Mouse (Mus musculus): ENCODE measurements around the gene Bicc1. TPM values are rescaled to one million over a fixed set of nuclear protein-coding genes. Genes with fewer than 3 reads are reported as not detected.
"Not testable (repeated sequence)": the region's sequence is repeated elsewhere in the genome, so short reads cannot be mapped to it uniquely, and the experiment has no call there.

The Bicc1 gene
- total RNA-seq, 2 experiments from 2014 or later, result 18.6 to 20.6 TPM

DNA sequence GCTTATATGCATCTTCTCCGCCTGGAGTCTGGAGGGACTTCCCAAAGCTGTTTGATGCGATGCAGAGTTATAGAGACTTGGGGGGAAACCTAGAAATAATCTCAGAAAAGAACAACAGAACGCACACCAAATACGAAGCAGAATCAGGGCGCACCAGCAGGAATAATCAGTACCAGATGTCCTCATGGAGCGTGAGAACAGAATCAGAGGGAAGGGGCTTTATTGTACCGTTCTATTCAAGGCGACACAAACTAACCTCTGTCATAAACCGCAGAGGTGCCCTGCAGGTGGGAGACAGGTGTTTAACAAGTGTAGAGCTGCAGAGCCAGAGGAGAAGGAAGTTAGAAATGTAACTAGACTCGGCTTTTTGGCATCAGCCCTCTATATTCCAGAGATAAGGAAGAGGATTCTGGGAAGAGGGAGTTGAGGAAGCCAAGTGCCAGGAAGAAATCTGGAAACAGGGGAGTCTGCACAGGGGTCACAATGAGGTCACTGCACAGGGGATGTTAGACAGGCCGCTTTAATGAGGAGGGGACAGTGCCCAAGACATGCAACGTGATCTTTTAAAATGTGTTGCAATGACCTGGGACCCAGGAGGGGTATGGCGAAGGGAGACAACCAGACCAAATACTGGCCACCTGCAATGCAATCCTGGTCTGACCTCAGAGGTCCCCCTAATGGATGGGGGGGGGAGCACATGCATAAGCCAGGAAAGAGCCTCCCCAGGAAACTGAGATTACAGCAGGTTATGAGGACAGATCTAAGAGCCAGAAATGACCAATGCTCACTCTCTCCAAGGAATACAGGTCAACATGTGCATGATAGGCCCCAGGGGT lies 190.4 kb downstream of the Bicc1 start:
- peak; percentile 22 for DNase-seq

DNA sequence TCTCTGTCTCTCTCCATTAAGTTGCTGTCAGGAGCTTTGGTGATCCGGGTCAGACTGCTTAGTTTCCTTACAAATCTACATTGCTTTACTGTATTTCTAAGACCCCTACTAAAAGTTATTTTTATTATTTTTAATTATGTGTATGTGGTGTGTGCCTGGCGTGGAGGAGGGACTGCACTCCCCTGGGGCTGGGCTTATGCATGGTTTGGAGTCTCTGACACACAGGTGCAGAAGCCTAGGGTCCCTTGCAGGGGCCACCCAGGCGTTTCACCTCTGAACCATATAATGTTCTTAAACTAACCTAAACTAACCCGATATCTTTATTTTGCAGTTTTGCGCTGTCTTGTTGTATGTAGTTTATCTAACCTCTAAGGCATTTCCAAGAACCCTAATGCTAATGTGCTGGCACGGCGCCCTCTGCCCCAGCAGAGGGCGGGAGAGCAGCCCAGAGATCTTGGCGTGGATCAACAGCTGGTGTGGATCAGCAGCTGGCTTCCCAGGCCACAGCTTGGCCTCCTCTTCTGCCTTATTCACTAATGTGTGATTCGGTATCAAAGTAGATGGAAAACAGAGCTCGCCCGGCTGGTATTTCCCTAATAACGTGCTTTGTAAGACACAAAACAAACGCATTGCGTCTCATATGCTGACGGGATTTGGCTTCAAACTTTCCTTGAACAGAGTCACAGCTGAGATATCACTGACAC lies 192.7 kb downstream of the Bicc1 start:
- intact Hi-C loops (cut with DNase I; ENCODE audit: low total_unique reads), result loop anchor here (10.0 kb wide), 2 partner anchors 248 to 652 kb away; no protein-coding TSS in a partner anchor
- peak; percentile 77 for DNase-seq

More for the DNA sequence above, 190.4 kb downstream of the Bicc1 start:
- intact Hi-C loops (cut with DNase I; ENCODE audit: low total_unique reads), result loop anchor here (10.0 kb wide), 2 partner anchors 246 to 654 kb away; no protein-coding TSS in a partner anchor

DNA sequence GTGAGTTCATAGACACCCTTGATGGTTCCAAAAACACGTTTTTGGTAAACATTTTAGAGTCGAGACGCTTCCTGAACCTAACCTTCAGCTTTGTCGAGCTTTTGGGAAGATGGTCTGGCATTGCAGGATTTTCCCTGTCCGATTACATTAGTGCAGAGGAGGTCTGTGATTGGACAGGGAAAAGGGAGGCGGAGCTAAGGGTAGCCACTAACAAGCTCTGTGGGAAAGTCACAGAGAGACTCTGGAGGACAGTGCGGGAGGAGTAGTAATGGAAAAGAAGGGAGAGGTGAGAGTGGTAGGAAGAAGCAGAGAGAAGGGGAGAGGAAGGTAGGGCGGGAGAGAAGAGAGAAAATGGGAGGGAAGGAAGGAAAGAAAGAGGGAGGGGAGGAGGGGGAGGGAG lies 194.8 kb downstream of the Bicc1 start:
- no peak for DNase-seq
- intact Hi-C loops (cut with DNase I; ENCODE audit: low total_unique reads), result loop anchor here (10.0 kb wide), 2 partner anchors 250 to 650 kb away; no protein-coding TSS in a partner anchor

- no peak for DNase-seq
- intact Hi-C loops (cut with DNase I; ENCODE audit: low total_unique reads), result loop anchor here (10.0 kb wide), 2 partner anchors 251 to 649 kb away; no protein-coding TSS in a partner anchor
These were observed 195.8 kb downstream of the Bicc1 start for GRCm38 (mm10) chr10:70963599-70964193.

GRCm38 (mm10) chr10:70961641-70962040 lies 197.9 kb downstream of the Bicc1 start:
- no peak for DNase-seq
- intact Hi-C loops (cut with DNase I; ENCODE audit: low total_unique reads), result loop anchor here (10.0 kb wide), 2 partner anchors 253 to 647 kb away; no protein-coding TSS in a partner anchor

DNA sequence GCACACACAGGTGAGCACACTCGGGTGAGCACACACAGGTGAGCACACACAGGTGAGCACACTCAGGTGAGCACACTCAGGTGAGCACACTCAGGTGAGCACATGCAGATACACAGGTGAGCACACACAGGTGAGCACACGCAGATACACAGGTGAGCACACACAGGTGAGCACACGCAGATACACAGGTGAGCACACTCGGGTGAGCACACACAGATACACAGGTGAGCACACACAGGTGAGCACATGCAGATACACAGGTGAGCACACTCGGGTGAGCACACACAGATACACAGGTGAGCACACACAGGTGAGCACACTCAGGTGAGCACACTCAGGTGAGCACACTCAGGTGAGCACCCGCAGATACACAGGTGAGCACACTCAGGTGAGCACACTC lies 199.1 kb downstream of the Bicc1 start:
- intact Hi-C loops (cut with DNase I; ENCODE audit: low total_unique reads), result loop anchor here (10.0 kb wide), 2 partner anchors 254 to 646 kb away; no protein-coding TSS in a partner anchor
- DNase-seq, result not testable (repeated sequence)

DNA sequence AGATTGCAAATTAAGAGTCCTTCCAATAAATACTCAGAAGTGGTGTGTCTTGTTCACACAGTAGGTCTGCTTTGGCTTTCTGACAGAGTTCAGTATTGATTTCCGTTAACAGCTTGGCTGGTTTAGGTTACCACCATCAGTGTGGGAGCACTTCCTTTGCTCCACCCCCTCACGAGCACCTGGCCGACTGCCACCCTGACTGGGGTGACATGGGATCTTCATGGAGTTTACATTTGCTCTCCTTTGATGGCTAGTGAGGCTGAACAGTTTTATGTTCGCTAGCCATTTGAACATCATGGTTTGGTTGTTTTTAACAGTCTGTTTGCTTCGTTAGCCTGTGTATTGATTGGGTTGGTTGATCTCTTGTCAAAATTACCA lies 206.7 kb downstream of the Bicc1 start:
- no peak for DNase-seq
- intact Hi-C loops (cut with DNase I; ENCODE audit: low total_unique reads), result no loop called here

DNA sequence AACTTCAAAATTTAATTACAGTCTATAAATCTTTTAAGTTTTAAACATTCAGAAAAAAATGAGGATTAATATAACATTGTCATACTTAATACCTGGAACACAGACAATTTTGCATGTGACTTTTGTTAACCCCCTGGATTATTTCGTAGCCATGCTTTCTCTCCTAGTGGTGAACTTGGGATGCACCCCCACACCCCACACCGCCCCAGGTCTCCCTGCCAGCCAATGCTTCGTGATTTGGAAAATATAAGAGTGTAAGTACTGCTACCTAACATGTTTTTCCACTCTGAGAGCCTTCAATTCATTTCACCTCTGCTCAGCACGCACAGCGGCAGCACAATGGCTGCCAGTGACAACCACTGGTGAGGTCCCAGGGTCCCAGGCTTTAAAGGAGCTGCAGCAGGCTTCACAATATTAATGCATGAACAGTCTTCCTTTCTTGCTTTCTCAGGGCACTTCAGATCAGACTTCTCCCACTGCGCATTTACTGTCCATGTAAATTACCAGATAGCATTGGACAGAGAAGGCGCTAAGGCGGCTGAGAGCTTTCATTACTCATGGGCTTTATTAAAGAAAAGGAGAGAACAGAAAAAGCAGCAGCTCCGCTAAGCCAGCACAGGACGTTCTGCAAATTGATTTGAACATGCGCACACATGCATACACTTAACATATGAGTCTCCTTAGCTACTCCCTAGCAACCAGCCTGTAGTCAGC lies 207.3 kb downstream of the Bicc1 start:
- no peak for DNase-seq
- intact Hi-C loops (cut with DNase I; ENCODE audit: low total_unique reads), result no loop called here

DNA sequence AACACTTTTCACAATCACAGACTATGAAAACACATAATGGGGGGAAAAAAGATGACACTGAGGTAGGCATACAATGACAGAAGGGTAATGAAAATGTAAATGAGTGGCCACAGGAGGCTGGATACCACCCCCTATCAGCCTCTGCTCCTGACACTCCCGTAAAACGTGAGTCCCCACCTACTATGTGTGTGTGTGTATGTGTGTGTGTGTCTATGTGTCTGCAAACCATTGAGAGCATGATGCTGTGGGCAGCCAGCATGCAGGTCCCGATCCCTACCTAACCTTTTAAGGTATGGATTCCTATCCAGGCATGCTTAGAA lies 209.4 kb downstream of the Bicc1 start:
- no peak for DNase-seq
- intact Hi-C loops (cut with DNase I; ENCODE audit: low total_unique reads), result no loop called here

GRCm38 (mm10) chr10:70949254-70950104 lies 210.0 kb downstream of the Bicc1 start:
- no peak for DNase-seq
- intact Hi-C loops (cut with DNase I; ENCODE audit: low total_unique reads), result no loop called here

DNA sequence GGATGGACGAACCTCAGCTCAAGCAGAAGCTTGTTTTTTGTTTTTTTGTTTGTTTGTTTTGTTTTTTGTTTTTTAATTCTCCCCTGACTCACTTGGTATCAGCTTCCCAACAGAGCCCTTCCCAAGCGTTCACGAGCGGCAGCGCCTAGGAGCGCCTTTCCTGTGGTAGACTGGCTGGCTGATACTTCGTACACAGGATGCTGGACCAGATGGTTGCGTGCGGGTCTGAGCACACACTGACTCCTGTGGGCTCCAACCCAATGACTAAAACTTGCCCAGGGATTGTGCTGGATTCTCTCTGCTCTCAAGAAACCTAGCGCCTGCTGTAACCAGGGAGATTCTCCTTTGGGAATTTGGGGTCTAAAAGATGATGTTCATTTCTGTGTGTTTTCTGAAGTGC lies 211.2 kb downstream of the Bicc1 start:
- no peak for DNase-seq
- intact Hi-C loops (cut with DNase I; ENCODE audit: low total_unique reads), result no loop called here

DNA sequence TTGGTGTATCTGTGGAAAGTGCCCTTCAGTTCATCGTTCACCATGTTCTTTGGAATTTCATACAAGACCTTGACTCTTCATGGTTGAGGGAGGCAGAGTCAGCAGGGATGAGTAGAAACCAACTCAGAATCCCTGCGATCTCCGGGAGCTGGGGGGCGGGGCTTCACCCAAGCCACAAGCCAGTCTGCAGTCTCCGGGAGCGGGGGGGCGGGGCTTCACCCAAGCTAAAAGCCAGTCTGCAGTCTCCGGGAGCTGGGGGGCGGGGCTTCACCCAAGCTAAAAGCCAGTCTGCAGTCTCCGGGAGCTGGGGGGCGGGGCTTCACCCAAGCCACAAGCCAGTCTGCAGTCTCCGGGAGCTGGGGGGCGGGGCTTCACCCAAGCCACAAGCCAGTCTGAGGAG lies 213.4 kb downstream of the Bicc1 start:
- intact Hi-C loops (cut with DNase I; ENCODE audit: low total_unique reads); DNase-seq: not testable (repeated sequence)

- intact Hi-C loops (cut with DNase I; ENCODE audit: low total_unique reads), result no loop called here
- DNase-seq, result no peak
These were observed 214.4 kb downstream of the Bicc1 start for GRCm38 (mm10) chr10:70945076-70945475.

GRCm38 (mm10) chr10:70941623-70942022 lies 217.9 kb downstream of the Bicc1 start:
- no peak for DNase-seq
- intact Hi-C loops (cut with DNase I; ENCODE audit: low total_unique reads), result no loop called here

GRCm38 (mm10) chr10:70939751-70940150 lies 219.7 kb downstream of the Bicc1 start:
- DNase-seq, result peak; percentile 51
- intact Hi-C loops (cut with DNase I; ENCODE audit: low total_unique reads), result no loop called here

DNA sequence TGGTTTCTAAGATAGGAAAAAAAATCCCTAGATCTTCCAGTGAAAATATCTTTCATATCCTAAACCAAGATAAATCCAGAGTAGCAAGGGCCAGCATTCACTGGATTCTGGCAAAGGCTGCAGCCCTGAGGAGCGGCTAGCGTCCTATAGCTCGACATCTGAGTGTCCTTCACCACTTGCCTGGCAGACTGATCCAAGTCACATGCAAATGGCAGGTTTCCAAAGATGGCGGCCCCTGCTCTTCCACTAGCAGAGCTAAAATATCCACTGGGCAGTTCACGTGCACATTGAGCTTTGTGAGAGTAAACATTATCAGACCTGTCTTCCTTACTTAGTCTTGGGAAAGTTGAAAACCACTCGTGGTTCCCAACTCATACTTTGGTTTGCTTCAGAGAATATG lies 222.1 kb downstream of the Bicc1 start:
- intact Hi-C loops (cut with DNase I; ENCODE audit: low total_unique reads), result no loop called here
- DNase-seq, result no peak

GRCm38 (mm10) chr10:70936008-70936407 lies 223.5 kb downstream of the Bicc1 start:
- intact Hi-C loops (cut with DNase I; ENCODE audit: low total_unique reads), result no loop called here
- no peak for DNase-seq

DNA sequence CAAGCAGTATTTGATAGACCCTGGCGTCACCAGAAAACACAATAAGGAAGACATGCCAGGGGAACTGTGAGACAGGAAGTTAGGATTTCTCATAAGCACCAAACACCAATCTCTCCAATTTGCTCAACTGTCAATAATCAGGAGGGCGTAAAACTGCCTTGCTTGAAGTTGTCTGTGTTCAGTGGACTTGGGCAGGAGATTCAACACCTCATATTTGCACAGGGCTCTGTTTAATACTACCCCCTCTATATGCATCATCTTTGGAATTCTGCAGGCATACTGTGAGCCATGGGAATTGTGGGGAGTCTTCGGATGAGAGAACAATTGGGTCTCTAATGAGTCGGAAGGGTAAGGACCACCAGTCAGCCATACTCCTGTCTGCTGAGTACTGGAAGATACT lies 233.4 kb downstream of the Bicc1 start:
- intact Hi-C loops (cut with DNase I; ENCODE audit: low total_unique reads), result no loop called here
- no peak for DNase-seq

DNA sequence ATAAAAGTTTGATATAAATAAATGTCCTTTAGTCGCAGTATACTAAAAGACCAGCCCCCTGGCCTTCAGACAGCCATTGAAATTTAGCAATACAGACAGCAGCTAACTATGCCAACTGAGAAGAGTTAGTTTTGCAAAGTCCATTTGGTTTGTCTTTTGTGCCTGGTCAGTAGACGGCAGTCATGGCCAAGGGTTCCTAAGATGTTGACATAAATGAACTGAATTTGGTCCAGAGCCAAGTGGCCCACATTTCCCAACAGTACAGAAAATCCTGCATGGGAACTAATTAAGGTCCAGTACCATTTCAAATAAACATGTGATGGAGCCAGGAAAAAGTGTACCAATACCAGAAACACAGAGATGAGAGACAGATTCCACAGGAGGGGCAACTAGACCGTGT lies 235.2 kb downstream of the Bicc1 start:
- no peak for DNase-seq
- intact Hi-C loops (cut with DNase I; ENCODE audit: low total_unique reads), result no loop called here
